Mouse (Mus musculus) midbrain, embryonic 11.5 days (tissue): ENCODE results near the gene H2-Eb1. TPM values are rescaled to one million over a fixed set of nuclear protein-coding genes. Genes with fewer than 3 reads are reported as not detected.

Experiments used
- ATAC-seq: fragments of 200-750 bp; cut with Nextera tagmentation; 2 replicates; pipeline ENCODE4 v1.8.0; 2017; ENCODE audit warnings: moderate TSS enrichment, moderate library complexity; ENCODE audit not compliant: low FRiP score
- DNase-seq: peaks from one replicate; pipeline ENCODE4 v3.0.0; 2015; ENCODE audit warnings: low spot score; ENCODE audit errors: missing footprints
- H3K27ac ChIP-seq: fragments of 300-500 bp; sonication (generic); 2 replicates; pipeline ENCODE4 v1.5.1; 2014; ENCODE audit warnings: low read depth, low read length
- H3K27me3 ChIP-seq: fragments of 300-500 bp; sonication (generic); 2 replicates; pipeline ENCODE4 v1.6.1; 2014; ENCODE audit warnings: mild to moderate bottlenecking, low read length, moderate library complexity, mixed read lengths; ENCODE audit not compliant: control insufficient read depth, insufficient read depth
- H3K36me3 ChIP-seq: fragments of 300-500 bp; sonication (generic); 2 replicates; pipeline ENCODE4 v1.6.1; 2014; ENCODE audit warnings: mild to moderate bottlenecking, low read length, moderate library complexity, mixed read lengths; ENCODE audit not compliant: control insufficient read depth, insufficient read depth
- H3K4me1 ChIP-seq: fragments of 300-500 bp; sonication (generic); 2 replicates; pipeline ENCODE4 v1.6.1; 2014; ENCODE audit warnings: low read length; ENCODE audit not compliant: control insufficient read depth, insufficient read depth
- H3K4me2 ChIP-seq: fragments of 300-500 bp; sonication (generic); 2 replicates; pipeline ENCODE4 v1.6.1; 2014; ENCODE audit warnings: mild to moderate bottlenecking, moderate library complexity
- H3K4me3 ChIP-seq: fragments of 300-500 bp; sonication (generic); 2 replicates; pipeline ENCODE4 v1.5.1; 2014; ENCODE audit warnings: low read depth, low read length
- H3K9ac ChIP-seq: fragments of 300-500 bp; sonication (generic); 2 replicates; pipeline ENCODE4 v1.6.1; 2014; ENCODE audit warnings: low read length
- H3K9me3 ChIP-seq: fragments of 300-500 bp; sonication (generic); 2 replicates; pipeline ENCODE4 v1.6.1; 2016; ENCODE audit warnings: low read length; ENCODE audit not compliant: control insufficient read depth
- WGBS: fragments of 180-500 bp; shearing (Covaris S2); extraction: QIAGEN DNeasy Blood & Tissue Kit; methylation state at CpG from one replicate; pipeline ENCODE4 v1.1.7; 2014; 5-methylcytosine and 5-hydroxymethylcytosine counted together
- polyA plus RNA-seq: library from polyadenylated mRNA; unstranded; fragments of >200 nt; fragmentation: Nextera tagmentation; extraction: Ambion mirVana; gene quantifications from 2 replicates; pipeline ENCODE4 v1.2.1, GENCODE M21; 2014

The H2-Eb1 gene
- polyA plus RNA-seq, 1 experiment from 2014 or later: 1.7 TPM

DNA sequence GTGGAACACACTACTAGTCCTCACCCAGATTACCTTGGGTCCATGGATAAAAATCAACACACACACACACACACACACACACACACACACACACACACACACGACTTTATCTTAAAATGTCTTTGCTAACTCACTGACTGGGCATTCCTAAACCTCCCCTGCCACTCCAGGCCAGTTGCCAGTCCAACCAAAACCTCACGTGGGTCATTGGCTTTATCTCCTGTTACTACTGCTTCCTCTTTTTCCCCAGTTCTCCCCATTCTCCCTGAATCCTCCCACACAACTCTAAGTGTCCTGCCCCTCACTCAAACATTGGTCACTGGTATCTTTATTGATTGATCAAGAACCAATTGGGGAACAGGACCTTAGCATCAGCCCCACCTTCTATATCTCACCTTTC, 11.6 kb downstream of the H2-Eb1 start:
- Histone ChIP-seq H3K4me3 (no peak overlapping the region), H3K4me1 (no peaks in the 10 kb centered on the region), H3K9me3 (no peaks in the 10 kb centered on the region), H3K4me2 (no peak overlapping the region), H3K9ac (no peak overlapping the region), H3K27me3 (no peaks in the 10 kb centered on the region), H3K36me3 (no peaks in the 10 kb centered on the region), H3K27ac (no peak overlapping the region)
- DNase-seq (no peak), ATAC-seq (no peak)
- 44% methylated on average over 2 of the region's 2 CpGs for WGBS

DNA sequence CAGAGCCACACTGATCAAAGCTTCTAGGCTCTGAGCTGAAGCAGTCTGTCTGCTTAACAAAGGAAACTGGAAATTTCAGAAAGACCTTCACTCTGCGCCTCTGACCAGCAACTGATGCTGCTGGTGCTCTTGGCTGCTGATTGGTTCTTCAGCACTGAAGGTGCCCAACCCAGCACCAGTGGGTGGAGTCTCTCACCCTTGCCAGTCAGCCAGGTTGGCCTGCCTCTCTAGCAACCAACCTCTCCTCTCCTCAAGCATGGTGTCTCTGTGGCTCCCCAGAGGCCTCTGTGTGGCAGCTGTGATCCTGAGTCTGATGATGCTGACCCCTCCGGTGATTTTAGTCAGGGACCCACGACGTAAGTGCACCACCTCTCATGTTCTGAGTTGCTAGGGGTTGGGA, 19.8 kb downstream of the H2-Eb1 start, which contains the start of gene H2-Eb2:
TSS of gene H2-Eb2 (plus strand) at position 230 of the 400 bp plus-strand sequence.
- Histone ChIP-seq H3K36me3 (no peaks in the 10 kb centered on the region), H3K9me3 (no peaks in the 10 kb centered on the region), H3K4me2 (no peak within 1 kb of the TSS), H3K4me3 (no peak within 1 kb of the TSS), H3K9ac (no peak within 1 kb of the TSS), H3K4me1 (no peaks in the 10 kb centered on the region), H3K27ac (no peak within 1 kb of the TSS), H3K27me3 (no peaks in the 10 kb centered on the region)
- DNase-seq (no peak), ATAC-seq (no peak)
- 54% methylated on average over 4 of the region's 4 CpGs for WGBS

DNA sequence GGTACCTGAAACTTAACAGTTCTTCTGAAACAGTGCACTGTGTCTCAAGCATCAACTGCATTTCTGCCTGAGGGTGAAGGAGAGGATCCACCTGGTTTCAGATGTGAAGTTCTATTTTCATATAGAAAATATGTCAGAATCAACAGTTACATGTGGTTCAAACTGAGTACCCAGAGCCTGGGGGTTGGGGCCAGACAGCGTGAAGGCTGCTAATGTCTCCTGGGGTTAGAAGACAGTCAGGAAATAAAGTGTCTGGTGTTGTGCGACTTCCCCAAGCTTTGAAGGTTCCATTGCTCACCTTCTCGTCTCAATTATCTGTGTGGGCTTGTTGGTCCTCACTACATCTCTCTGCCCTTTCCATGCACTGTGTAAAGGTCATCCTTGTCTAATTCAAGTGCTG, 20.7 kb downstream of the H2-Eb1 start:
- H3K9ac ChIP-seq: no peak overlapping the region
- no peak overlapping the region for H3K27ac ChIP-seq
- WGBS: 84% methylated on average over 3 of the region's 3 CpGs
- no peaks in the 10 kb centered on the region for H3K9me3 ChIP-seq
- no peak overlapping the region for H3K4me3 ChIP-seq
- DNase-seq (no peak), ATAC-seq (no peak)
- no peaks in the 10 kb centered on the region for H3K4me1 ChIP-seq
- no peaks in the 10 kb centered on the region for H3K27me3 ChIP-seq
- no peak overlapping the region for H3K4me2 ChIP-seq
- no peaks in the 10 kb centered on the region for H3K36me3 ChIP-seq

DNA sequence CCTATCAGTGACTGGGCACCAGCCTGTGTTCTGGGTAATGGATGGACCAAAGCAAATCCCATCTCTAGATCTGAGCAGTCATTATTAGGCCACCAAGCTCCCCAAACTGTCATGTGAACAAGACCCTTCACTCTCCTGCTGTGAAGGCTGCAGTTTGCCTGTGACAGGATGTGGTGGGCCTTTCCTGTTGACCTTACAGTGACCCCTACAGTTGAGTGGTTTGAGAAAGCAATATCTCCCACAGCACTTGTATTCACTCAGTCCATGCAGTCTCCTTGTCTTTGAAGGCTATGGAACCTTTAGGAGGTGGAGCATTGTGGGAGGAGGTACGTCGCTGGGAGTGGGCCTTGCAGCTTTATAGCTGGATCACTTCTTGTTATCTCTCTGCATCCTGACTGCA, 24.1 kb downstream of the H2-Eb1 start:
- WGBS: 76% methylated on average over 2 of the region's 2 CpGs
- no peak for ATAC-seq
- Histone ChIP-seq H3K36me3 (no peaks in the 10 kb centered on the region), H3K27ac (no peak overlapping the region), H3K4me2 (no peak overlapping the region), H3K9ac (no peak overlapping the region), H3K9me3 (no peaks in the 10 kb centered on the region), H3K27me3 (no peaks in the 10 kb centered on the region), H3K4me3 (no peak overlapping the region), H3K4me1 (no peaks in the 10 kb centered on the region)
- no peak for DNase-seq

DNA sequence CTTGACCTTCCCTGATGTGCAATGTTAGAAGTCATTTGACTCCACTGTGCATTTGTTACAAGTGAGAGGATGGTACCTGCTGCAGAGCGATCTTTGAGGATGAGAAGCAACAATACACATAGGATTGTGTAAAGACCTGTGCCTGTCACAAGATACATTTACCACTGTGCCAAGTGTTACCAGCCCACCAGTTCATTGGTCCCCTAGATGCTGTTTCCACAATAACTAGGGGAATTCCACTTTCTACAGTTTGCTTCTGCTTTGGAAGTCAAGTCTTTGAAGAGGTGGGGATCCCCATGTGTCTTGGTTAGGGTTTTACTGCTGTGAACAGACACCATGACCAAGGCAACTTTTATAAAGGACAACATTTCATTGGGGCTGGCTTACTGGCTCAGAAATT, 25.5 kb downstream of the H2-Eb1 start:
- Histone ChIP-seq H3K4me2 (no peak overlapping the region), H3K27me3 (no peaks in the 10 kb centered on the region), H3K9me3 (no peaks in the 10 kb centered on the region), H3K9ac (no peak overlapping the region), H3K4me3 (no peak overlapping the region), H3K36me3 (no peaks in the 10 kb centered on the region), H3K27ac (no peak overlapping the region), H3K4me1 (no peaks in the 10 kb centered on the region)
- WGBS: 97% methylated on average over 1 of the region's 1 CpGs
- no peak for DNase-seq
- no peak for ATAC-seq

DNA sequence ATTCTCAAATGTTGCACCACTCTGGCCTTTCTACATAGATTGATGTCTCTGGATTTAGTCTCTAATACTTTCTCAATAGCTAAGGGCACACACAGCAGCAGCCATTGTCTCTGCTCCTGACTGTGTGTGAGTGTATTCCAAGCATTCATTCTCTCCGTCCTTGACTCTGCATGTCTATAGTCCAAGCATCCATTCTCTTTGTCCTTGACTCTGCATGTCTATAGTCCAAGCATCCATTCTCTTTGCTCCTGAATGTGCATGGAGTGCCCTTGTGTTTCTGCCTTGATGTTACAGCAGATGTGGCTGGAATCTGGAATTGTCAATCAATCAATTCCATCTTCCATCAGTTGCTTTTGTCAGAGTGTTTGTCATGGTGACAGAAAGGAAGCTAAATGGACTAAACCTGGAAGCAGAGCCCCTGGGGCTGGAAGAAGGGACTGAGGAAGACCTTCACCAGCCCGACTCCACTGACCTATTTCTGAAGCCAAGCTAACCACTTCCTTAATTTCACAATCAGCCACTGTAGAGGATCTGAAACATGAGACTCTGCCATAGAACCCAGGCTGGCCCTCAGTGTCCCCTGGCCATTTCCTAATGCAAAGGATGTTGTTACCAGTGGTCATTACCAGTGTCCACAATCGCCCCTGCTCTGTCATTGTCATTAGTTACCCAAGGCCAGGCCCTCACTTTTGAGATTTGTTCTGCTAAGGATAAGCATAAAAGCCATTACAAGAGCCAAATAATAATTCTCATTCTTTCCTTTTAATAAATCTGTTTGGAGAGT, 35.1 kb downstream of the H2-Eb1 start:
- Histone ChIP-seq H3K27me3 (no peaks in the 10 kb centered on the region), H3K27ac (no peak overlapping the region), H3K36me3 (no peaks in the 10 kb centered on the region), H3K9ac (no peak overlapping the region), H3K4me2 (no peak overlapping the region), H3K4me1 (no peaks in the 10 kb centered on the region), H3K4me3 (no peak overlapping the region), H3K9me3 (no peaks in the 10 kb centered on the region)
- ATAC-seq: no peak
- WGBS: 50% methylated on average over 3 of the region's 3 CpGs
- no peak for DNase-seq

DNA sequence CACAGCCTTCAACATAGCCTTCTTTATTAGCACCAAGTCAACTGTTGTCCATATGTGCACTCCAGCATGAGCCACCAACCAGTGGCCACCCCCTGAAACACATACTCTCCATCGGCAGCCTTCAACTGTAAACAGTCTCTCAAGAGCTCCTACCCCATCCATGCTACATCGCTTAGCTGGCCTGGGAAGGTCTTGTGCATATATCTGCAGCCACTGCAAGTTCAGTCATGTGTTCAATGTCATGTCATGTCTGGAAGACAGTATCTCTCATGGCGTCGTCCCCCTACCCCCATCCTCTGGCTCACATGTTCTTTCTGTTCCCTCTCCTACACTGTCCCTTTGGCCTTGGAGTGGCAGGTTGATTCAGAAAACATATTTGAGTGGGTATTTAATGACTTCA, 39.2 kb downstream of the H2-Eb1 start:
- no peak overlapping the region for H3K27ac ChIP-seq
- DNase-seq (no peak), ATAC-seq (no peak)
- H3K4me1 ChIP-seq: no peaks in the 10 kb centered on the region
- 91% methylated on average over 4 of the region's 4 CpGs for WGBS
- no peak overlapping the region for H3K4me3 ChIP-seq
- H3K9me3 ChIP-seq: no peaks in the 10 kb centered on the region
- no peak overlapping the region for H3K4me2 ChIP-seq
- no peaks in the 10 kb centered on the region for H3K27me3 ChIP-seq
- no peaks in the 10 kb centered on the region for H3K36me3 ChIP-seq
- no peak overlapping the region for H3K9ac ChIP-seq

DNA sequence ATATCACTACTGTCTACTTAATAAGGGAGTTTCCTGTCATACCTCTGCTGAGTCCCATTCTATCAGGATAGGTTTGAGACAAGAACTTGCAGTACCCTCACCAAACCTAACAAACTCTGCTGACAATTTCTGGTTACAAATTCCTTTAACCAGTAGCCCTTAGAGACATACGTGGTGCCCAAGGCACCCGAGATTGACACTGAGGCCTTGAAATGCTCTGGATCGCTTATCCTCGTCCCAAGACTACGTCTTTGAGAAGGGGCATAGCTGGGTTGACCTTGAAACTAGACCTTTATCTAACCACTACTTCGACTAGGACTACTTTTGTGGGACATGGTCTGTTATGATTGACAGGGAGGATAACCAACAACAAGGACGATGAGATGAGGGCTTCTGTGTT, 39.8 kb downstream of the H2-Eb1 start:
- Histone ChIP-seq H3K36me3 (no peaks in the 10 kb centered on the region), H3K4me2 (no peak overlapping the region), H3K27ac (no peak overlapping the region), H3K9ac (no peak overlapping the region), H3K4me1 (no peaks in the 10 kb centered on the region), H3K9me3 (no peaks in the 10 kb centered on the region), H3K27me3 (no peaks in the 10 kb centered on the region), H3K4me3 (no peak overlapping the region)
- ATAC-seq: no peak
- WGBS: 86% methylated on average over 7 of the region's 7 CpGs
- DNase-seq: no peak

DNA sequence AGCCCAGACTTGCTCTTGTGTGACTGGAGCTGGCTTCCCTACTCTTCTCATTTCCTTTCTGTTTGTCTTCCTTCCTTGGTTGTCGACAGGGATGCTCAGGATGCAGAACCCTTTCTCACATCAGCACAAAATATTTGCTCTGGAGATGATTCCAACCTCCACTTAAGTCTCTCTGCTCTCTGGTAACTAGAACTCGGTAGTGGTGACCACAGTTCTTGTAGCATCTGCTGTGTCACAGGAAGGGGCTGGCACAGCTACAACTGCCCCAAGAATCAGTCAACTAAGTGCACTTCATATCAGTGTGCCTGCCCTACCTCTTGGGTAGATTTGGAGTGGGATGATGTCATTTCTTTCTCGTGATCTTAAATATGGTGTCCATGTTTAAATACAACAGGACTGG, 40.4 kb downstream of the H2-Eb1 start:
- no peak overlapping the region for H3K4me2 ChIP-seq
- no peaks in the 10 kb centered on the region for H3K4me1 ChIP-seq
- 82% methylated on average over 3 of the region's 3 CpGs for WGBS
- no peak overlapping the region for H3K9ac ChIP-seq
- no peaks in the 10 kb centered on the region for H3K36me3 ChIP-seq
- no peak overlapping the region for H3K4me3 ChIP-seq
- H3K9me3 ChIP-seq: no peaks in the 10 kb centered on the region
- DNase-seq: no peak
- no peaks in the 10 kb centered on the region for H3K27me3 ChIP-seq
- H3K27ac ChIP-seq: no peak overlapping the region
- no peak for ATAC-seq
